Mouse (Mus musculus) lung, embryonic 16.5 days (tissue): ENCODE measurements around the gene Ice2. TPM values are rescaled to one million over a fixed set of nuclear protein-coding genes. Genes with fewer than 3 reads are reported as not detected.

Experiments used
- ATAC-seq: fragments of 200-750 bp; cut with Nextera tagmentation; 2 replicates; pipeline ENCODE4 v1.8.0; 2017; ENCODE audit warnings: low read depth, mild to moderate bottlenecking, moderate library complexity
- H3K27ac ChIP-seq: fragments of 300-500 bp; sonication (generic); 2 replicates; pipeline ENCODE4 v1.5.1; 2014; ENCODE audit warnings: mild to moderate bottlenecking, control low read depth, low read length
- H3K27me3 ChIP-seq: fragments of 300-500 bp; sonication (generic); 2 replicates; pipeline ENCODE4 v1.6.1; 2014; ENCODE audit warnings: low read depth, low read length, mixed read lengths; ENCODE audit not compliant: control insufficient read depth, insufficient read depth
- H3K36me3 ChIP-seq: fragments of 300-500 bp; sonication (generic); 2 replicates; pipeline ENCODE4 v1.6.1; 2014; ENCODE audit warnings: low read length; ENCODE audit not compliant: control insufficient read depth, insufficient read depth
- H3K4me1 ChIP-seq: fragments of 300-500 bp; sonication (generic); replicated peaks from 2 replicates; pipeline ENCODE4 v1.6.1; 2014; ENCODE audit warnings: low read length, mixed read lengths; ENCODE audit not compliant: control insufficient read depth, insufficient read depth
- H3K4me2 ChIP-seq: fragments of 300-500 bp; sonication (generic); 2 replicates; pipeline ENCODE4 v1.6.1; 2014; ENCODE audit warnings: low read depth, low read length, control low read depth
- H3K4me3 ChIP-seq: fragments of 300-500 bp; sonication (generic); 2 replicates; pipeline ENCODE4 v1.5.1; 2014; ENCODE audit warnings: mild to moderate bottlenecking, low read length, control low read depth
- H3K9ac ChIP-seq: fragments of 300-500 bp; sonication (generic); 2 replicates; pipeline ENCODE4 v1.6.1; 2014; ENCODE audit warnings: low read length, control low read depth
- H3K9me3 ChIP-seq: fragments of 300-500 bp; sonication (generic); 2 replicates; pipeline ENCODE4 v1.6.1; 2016; ENCODE audit warnings: low read length; ENCODE audit not compliant: control insufficient read depth
- WGBS: fragments of 180-500 bp; shearing (Covaris S2); extraction: QIAGEN DNeasy Blood & Tissue Kit; methylation state at CpG from one replicate; pipeline ENCODE4 v1.1.7; 2014; 5-methylcytosine and 5-hydroxymethylcytosine counted together
- microRNA-seq: library from miRNA; unstranded; fragments of <30 nt; microRNA quantifications from one replicate; pipeline ENCODE4, GENCODE M21; 2016
- polyA plus RNA-seq: library from polyadenylated mRNA; unstranded; fragments of >200 nt; fragmentation: Nextera tagmentation; extraction: Ambion mirVana; gene quantifications from 2 replicates; pipeline ENCODE4 v1.2.1, GENCODE M21; 2015

The Ice2 gene
- polyA plus RNA-seq, 1 experiment from 2014 or later, result 21.5 TPM

GRCm38 (mm10) chr9:69475873-69476272 lies 78.2 kb downstream of the Ice2 start:
- Histone ChIP-seq H3K9ac (no peak overlapping the region), H3K4me3 (no peak overlapping the region), H3K4me1 (peaks cover 24% of the 10 kb centered on the region), H3K9me3 (no peaks in the 10 kb centered on the region), H3K27ac (no peak overlapping the region), H3K4me2 (no peak overlapping the region), H3K36me3 (peaks cover 33% of the 10 kb centered on the region), H3K27me3 (no peaks in the 10 kb centered on the region)
- ATAC-seq, result no peak
- WGBS, result 65% methylated on average over 6 of the region's 6 CpGs

- Histone ChIP-seq H3K9ac (no peak overlapping the region), H3K36me3 (peaks cover 33% of the 10 kb centered on the region)
Measured at GRCm38 (mm10) chr9:69477195-69477823, 79.6 kb downstream of the Ice2 start.

DNA sequence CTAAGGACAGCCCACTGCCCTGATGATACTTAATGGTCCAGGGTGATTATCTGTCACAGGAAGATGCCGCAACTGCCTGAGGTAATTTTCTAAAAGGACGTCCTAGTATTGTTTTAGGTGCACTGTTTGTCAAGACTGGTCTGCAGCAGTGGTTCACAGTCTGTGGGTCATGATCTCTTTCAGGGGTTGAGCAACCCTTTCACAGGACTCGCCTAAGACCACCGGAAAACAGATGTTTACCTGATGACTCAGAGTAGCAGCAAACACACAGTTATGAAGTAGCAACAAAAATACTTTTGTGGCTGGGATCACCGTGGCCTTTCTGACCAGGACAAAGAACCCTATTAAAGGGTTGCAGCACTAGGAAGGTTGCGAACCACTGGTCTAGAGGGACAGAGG lies 80.1 kb downstream of the Ice2 start:
- no peak overlapping the region for H3K9ac ChIP-seq
- H3K9me3 ChIP-seq, result no peaks in the 10 kb centered on the region
- no peak overlapping the region for H3K4me3 ChIP-seq
- peaks cover 35% of the 10 kb centered on the region for H3K36me3 ChIP-seq
- 64% methylated on average over 6 of the region's 6 CpGs for WGBS
- no peak for ATAC-seq
- H3K27me3 ChIP-seq, result no peaks in the 10 kb centered on the region
- peaks cover 7% of the 10 kb centered on the region for H3K4me1 ChIP-seq
- H3K27ac ChIP-seq, result no peak overlapping the region
- H3K4me2 ChIP-seq, result no peak overlapping the region

More at GRCm38 (mm10) chr9:69477195-69477823, 79.6 kb downstream of the Ice2 start:
- Histone ChIP-seq H3K27ac (peak overlapping the region; percentile 10; the same call in 1 of the 2 replicates), H3K4me3 (no peak overlapping the region), H3K27me3 (no peaks in the 10 kb centered on the region), H3K4me2 (no peak overlapping the region), H3K4me1 (peaks cover 11% of the 10 kb centered on the region), H3K9me3 (no peaks in the 10 kb centered on the region)
- WGBS, result 64% methylated on average over 14 of the region's 14 CpGs
- no peak for ATAC-seq

DNA sequence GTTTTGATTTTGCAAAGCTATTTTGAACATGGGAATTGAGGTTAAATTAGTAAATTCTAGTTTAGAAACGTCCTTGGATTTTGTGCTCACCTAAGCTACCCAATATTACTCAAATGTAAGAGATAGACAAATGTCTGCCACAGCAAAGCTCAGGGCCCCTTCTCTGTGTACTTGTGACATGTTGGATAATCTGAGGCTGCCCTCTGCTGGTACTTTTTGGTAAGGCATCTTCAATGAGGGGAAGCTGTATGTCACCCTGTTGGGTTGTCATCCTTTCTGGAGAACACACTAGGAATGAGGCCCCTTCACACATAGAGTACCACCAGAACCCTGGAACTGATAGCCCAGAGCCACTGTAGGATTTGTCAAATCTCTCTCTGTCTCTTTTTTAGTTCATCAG lies 82.6 kb downstream of the Ice2 start:
- no peaks in the 10 kb centered on the region for H3K27me3 ChIP-seq
- WGBS, result 0% methylated on average over 1 of the region's 1 CpGs
- H3K4me3 ChIP-seq, result no peak overlapping the region
- peaks cover 45% of the 10 kb centered on the region for H3K36me3 ChIP-seq
- H3K9ac ChIP-seq, result no peak overlapping the region
- H3K9me3 ChIP-seq, result no peaks in the 10 kb centered on the region
- no peaks in the 10 kb centered on the region; the same call in 1 of the 2 replicates for H3K4me1 ChIP-seq
- H3K27ac ChIP-seq, result no peak overlapping the region
- peak; percentile 67 for ATAC-seq
- no peak overlapping the region for H3K4me2 ChIP-seq

Small RNA genes lying within 50 kb of the gene (microRNA-seq; reads per million reads assigned to microRNA genes)
- gene Mir3109, result 4.1 reads per million, percentile 16 among the genes with 10 or more reads in this experiment

Other genes with a start within 250 kb of the Ice2 start
- 973 and 1,115 TPM in 2 replicates for gene Anxa2, start 55.7 kb downstream of the Ice2 start, polyA plus RNA-seq